Mouse (Mus musculus) adrenal gland, adult (tissue): ENCODE measurements around the gene Rbm33.

Source experiments
- DNase-seq, 2 experiments: peaks; one replicate each; pipeline ENCODE4 v3.0.0; 2022 to 2023; ENCODE audit warnings: low spot score in 1 of 2; ENCODE audit not compliant: inconsistent age in 2 of 2

Gene Rbm33

DNA sequence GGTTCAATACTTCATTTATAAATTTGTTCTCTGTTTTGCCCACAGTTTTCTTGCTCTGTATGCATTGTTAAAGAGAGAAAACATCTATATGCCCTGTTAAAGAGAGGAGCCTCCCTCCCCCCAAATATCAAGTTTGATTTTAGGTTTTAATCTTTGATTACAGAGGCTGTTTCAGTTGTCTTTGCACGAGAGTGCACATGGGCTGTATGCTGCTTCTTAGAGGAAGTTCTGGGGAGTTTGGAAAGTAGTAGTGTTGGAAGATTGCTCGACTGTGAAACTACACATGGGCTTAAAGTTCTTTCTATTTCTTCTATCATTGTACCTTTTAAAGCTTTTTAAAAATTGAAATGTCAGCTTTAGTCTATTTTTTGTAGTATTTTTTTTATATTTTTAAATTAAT, 6.9 kb downstream of the Rbm33 start:
- no peak for DNase-seq

DNA sequence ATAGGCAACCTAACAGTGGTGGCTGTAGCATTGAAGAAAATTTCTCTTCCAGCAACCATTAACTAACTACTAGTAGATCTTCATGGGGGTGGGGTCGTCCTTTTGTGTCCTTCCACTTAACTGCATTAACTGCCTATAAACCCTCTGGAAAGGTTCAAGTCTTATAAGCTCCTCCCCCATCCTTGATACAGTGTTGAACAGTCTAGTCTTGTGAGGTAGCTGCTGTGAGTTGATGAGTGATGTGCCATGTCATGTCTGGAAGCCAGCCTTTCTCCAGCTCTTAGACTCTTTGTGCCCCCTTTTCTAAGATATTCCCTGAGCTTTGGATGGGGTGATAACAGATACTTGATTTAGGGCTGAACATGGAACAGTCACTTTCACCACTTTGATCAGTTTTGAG, 7.5 kb downstream of the Rbm33 start:
- DNase-seq: no peak

DNA sequence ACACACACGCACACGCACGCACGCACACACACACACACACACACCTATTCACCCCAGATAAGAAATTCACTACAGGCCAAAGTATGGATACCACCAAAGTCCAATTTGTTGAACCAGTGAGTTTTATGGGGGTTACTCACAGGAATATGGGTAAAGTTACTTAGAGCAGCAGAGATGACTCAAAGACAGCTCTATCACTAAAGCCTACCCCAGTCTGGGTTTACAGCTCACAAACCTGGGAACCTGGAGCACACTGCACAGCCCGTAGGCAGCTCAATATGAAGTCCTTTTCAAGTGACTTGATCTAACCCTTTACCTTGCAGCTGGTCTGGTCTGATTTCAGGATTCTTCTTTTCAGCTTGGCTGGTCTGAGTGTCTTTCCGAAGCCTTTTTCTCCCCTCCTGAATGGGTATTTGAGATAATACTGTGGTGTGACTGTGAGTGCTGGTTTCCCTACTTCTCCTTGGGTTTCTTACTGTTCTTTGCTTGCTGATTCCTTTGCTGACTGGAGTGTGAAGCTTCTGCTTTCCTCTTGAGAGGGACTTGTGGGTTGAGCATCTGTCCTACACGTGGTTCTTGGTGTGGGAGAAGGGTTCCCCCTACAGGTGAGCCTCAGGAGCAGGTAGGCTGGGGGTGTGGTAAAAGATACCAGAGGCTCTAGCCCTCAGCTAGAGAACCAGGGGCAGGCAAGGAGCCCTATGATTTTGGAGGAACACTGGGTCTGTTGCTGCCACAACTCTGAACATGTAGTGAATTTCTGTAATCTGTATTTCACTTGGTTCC, 12.3 kb downstream of the Rbm33 start:
- peak; percentile 10 to 45 for DNase-seq

DNA sequence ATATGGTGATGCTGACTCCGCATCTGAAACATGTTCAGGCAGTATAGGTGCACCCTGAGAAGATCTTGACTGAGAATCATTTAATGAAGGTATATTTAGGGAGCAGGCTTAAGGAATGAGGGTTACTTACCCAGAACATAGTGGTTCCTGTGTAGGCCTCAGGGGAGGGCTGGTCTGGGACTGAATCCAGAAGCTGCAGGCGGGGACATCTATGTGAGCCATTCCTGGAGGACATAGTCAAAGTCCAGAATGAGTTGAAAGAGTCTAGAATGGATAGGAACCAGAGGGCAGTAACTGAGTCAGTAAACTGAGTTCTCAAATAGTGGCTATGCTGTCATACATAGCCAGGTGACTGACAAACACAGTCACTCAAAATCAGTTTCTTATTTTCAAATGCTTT, 16.8 kb downstream of the Rbm33 start:
- no peak for DNase-seq

DNA sequence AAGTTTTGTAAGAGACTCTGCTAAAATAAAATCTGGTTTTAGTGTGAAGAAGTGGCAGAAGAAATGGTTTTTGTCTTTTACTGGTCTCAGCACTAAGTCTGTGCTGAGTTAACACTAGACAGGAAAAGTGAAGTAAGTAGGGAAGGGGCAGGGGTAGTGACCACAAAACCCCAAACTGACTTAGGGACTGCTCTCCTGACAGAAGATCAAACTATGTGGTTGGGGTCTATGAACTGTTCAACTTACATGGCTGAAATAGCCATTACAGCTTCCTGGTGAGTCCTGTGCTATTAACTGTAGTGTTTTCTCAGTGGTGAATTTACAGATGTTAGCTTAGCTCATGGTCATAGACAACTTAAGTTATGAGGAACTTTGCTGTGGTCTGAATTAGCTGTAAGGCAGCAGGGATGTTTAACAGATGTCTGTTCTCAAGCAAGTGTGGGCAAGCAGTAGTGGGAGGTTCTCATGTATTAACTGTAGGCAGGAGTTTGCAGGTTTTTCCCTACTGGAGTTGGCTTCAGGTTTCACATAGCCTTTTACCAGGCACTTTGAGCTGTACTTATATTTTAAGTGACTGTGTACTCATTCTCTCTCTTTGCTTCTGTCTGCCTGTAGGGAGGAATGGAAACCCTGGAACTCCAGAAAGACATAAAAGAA, 35.1 kb downstream of the Rbm33 start:
- no peak for DNase-seq

DNA sequence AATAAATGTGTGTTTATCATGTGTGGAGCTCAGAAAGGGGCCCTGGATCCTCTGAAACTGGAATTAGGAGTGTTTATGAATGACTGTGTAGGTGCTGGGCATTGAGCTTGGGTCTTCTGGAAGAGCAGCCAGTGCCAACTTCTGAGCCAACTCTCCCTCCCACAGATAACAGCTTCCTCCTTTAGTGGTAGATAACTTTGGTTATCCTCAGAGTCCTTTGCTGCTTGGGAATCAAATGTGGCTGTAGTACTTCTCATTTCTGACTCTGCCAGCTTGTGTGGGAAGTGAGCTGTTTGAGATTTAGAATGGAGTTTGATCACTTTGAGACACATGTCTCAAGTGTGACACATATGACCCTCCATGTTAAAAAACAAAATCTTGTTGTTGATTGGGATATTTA, 38.7 kb downstream of the Rbm33 start:
- DNase-seq: no peak

DNA sequence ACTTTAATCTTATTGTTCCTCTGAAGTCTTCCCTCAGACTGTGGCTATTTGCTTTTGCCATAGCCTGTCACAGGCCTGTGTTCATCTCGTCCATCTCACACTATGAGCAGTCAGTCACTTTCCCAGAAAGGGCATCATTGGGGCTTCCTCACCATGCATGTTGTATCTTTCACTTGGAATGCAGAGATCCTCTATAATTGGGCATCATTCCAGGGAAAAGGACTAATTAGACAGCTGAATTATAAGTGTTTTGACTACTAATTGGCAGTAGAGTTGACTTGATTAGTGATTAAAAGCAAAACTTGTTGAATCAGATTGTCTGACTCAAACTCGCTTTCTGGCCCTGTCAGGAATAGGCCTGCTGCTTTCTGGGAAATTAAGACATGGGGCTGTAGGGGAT, 43.8 kb downstream of the Rbm33 start:
- DNase-seq: no peak

DNA sequence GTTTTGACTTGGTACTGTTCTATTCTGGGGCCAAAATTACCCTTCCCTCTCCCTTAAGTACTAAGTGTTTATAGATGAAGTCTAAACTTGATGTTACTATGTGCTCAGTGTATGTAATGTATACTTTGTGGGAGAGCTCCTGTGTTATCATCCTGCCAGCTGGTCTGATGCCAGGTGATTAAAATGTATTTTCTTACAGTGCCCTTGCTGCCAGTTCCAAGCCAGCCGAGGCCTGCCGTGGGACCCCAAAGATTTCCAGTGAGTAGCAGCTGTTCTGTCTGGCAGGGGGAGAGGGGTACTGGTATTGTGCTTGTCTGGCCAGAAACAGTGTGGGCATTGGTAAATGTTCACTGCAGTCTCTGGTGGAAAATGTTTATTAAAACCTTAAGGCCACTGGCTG, 51.1 kb downstream of the Rbm33 start:
- DNase-seq: no peak

DNA sequence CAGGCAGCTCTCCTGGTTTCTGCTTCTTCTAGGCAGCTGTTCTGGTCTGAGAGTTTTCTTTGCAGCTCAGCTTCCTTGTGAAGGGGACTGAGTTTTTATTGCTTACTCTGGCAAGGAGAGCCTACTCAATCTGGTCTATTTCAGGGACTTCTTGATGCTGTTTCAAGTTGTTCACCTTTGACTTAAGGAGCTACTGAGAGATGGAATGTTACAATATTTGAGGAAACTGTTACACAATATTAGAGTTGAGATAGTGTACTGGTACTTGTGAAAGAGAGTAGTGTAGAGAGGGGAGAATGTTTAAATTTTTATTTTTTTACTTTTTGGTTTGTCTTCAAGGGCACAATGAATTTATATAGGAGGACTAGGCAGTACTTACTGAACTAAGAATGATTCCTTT, 53.9 kb downstream of the Rbm33 start:
- DNase-seq: peak in 1 of 2 experiments; percentile 23

DNA sequence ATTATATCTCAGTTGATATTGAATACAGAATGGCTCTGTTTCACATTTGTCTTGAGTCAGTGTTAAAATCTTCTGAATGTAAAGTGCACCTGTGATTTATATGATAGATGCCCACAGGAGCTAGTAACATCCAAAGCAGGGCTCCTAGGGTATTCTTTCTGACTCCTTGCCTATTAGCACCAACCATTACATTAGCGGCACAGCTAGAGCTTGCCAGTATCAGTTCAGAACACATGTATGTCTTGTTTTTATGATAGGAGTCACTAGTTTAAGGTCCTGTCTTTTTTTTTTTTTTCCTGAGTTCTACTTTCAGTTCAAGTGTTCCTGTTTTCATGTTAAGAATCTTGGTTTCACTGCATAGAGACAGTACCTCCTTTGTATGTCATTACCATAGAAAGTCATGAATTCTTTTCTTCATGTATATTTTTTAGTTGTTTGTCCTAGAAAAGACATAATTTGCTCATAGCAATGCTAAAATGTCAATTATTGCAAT, 55.3 kb downstream of the Rbm33 start:
- DNase-seq: no peak

DNA sequence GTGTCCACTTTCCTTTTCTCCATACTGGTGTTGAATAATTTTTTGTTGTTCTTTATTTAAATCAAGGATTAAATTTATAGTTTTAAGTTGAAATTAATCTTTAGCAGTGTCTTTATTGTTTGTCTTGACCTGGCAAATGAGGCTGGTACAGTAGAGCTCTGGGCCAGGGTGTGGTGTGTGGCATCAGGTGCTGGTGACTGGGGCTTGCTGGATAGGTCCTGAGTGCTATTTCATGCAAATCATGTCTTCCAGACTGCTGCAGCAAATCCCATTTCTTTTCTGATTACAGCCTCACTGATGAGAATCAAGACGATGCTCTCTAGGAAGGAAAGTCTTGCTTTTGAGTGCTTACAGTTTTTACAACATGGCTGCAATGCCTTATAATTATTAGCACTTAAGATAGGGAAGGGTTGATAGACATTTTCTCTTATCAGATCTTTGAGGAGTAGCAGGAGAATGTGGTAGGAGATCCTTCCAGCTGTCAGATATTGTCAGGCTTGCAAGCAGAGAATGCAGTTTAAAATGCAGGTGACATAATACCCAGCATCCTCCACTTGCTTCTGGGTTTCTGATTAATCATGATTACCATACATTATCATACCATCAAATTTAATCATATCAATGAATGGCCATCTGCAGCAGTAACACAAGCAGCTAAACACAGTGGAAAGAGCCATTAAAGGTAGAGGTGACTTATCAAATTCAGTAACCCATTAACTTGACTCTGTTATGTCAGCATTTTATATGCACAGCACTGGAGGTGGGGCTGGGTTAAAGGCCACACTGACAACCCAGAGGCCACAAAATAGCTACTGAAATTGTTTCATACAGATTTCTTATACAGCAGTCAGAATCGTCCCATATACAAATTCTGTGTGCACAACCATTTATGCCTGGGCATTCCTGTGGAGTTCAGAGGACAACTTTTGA, 56.8 kb downstream of the Rbm33 start:
- DNase-seq: no peak

DNA sequence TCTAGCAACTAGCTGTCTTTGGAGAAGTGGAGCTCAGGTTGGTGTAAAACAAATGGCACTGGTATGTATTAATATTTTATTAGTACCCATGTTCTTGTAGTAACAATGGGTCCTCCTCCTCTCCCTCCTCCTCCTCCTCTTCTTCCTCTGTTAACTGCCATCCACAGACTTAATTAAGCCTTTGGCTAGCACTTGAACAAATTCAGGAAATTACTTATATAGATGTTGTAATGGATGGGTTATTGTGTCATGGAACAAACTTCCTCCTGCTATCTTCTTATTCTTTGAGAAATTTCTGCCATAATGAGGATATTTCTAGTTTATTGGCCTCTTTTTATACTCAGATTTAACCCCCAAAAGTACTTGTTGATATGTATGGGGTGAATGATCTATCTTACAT, 60.4 kb downstream of the Rbm33 start:
- DNase-seq: no peak

DNA sequence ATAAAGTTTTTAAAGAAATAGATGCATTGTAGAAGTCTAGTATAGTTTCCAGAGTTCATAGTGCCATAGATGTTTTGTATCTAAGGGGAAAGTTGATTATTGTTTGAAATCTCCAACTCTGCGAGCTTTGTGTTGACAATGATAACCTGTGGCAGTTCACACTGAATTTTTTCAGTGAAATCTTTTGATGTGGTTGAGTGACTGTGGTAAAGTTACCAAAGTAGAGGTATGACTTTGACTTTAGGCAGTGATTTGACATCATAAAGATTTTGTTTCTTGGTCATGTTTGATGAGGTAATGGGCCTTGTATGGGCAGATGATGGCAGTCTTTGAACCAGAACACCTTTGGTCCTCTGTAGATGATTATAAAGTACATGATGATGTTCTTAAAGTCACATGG, 65.4 kb downstream of the Rbm33 start:
- no peak for DNase-seq

DNA sequence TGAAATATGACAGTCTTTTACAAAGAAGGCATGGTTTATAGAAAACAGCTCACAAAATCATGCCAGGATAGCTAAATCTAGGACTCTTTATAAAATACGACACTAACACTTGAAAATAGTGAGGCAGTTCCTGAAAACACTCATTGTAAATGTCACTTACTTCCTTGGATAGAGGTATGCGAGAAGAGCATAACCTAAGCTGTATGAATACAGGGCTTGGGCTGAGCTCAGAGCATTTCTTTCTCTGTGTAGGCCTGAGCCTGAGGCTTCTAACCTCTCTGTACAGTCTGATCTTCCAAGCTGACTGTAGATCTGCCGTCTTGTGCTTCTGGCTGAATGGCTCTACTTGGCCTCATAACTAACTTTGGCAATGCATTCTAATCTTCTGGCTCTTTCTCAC, 69.9 kb downstream of the Rbm33 start:
- no peak for DNase-seq

DNA sequence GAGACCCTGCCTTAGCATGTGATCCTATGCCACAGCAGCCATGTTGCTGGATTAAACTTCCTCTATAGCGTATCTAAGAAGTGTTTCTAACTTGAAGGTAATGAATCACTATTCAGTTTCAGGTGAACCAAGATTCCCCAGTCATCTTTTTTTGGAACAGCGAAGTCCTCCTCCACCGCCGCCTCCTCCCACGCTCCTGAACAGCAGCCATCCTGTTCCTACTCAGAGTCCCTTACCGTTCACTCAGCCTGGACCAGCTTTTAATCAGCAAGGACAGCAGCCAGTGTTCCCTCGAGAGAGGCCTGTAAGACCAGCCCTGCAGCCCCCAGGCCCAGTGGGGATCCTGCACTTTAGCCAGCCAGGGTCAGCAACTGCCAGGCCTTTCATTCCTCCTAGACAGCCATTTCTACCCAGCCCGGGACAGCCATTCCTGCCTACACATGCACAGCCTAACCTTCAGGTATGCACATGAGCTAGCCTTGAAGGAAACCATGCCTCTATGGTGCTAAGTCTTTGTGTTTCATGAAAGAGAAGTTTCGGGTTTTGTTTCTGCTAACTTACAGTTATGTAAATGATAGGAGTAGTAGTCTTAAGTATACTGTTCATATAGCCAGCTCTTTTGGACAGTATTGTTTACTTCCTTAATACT, 70.7 kb downstream of the Rbm33 start:
- DNase-seq: no peak

DNA sequence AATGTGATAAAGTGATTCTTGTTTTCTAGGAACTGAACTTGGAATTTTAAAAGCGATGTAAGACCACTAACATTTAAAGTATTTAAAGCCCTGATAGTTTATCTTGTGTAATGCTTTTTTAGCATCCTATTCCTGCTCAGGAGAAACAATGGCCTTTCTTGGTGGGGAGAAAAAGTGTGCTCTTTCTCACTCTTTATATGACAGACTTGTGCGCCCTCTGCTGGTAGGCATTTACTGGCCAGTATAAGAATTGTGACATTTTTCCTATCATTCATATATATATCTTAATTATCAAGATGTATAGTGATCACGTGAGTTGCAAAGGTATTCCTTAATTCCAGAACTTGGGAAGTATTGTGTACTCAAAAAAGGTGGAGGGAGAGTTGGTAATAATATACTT, 71.3 kb downstream of the Rbm33 start:
- peak in 1 of 2 experiments; percentile 79 for DNase-seq

DNA sequence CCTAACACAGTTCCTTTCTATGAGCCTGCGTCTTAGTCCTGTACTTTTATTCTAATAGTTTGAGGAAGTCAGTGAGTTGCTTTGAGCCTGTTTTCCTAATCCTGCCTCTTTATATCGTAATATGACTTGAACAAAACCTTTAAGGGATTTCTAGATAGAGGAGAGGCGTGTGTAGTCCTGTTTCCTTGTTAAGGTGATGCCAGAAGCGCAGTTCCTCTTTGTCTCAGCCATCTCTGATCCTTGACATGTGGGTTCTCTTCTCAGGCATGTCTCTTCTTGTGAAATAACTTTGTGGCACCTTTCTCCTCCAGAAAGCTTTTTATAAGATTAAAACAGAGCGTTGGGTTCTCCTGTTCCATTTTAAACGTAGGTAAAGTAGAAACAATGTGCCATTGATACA, 73.3 kb downstream of the Rbm33 start:
- no peak for DNase-seq

DNA sequence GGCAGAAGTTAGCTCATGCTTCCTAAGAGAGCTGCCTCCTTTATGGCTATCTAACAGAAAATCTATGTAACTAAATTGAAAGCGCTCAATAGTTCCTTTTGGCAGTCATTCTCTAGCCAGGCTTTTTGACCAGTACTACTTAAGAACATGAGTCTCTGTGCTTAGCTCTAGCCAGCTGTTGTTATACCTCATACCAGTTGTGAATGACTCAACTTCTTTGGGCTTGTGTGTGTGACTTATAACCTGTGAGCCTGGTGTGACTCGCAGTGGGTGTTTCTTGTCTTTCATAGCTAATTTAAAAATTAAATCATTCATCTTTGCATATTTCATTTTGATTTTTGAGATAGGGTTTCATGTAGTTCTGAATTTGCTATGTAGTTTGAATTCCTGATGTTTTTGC, 80.4 kb downstream of the Rbm33 start:
- DNase-seq: no peak

DNA sequence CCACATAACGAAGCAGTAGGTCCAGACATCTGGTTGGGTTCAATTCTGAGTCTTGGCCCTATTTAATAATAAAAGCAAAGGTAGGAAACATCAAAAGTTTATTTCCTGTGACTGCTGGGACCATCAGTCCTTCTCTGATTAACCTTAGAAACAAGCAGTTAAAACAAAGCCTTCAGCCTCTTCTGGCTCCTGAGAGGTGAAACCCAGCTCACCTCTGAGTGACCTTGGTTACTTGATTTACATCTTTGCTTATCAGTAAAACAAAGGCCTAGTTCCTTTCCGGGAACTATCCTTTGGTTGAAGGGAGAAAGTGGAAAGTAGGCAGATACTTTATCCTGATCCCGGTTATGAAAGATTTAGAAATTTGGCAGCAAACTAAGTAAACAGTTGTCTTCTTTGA, 81.8 kb downstream of the Rbm33 start:
- peak in 1 of 2 experiments; percentile 41 for DNase-seq

DNA sequence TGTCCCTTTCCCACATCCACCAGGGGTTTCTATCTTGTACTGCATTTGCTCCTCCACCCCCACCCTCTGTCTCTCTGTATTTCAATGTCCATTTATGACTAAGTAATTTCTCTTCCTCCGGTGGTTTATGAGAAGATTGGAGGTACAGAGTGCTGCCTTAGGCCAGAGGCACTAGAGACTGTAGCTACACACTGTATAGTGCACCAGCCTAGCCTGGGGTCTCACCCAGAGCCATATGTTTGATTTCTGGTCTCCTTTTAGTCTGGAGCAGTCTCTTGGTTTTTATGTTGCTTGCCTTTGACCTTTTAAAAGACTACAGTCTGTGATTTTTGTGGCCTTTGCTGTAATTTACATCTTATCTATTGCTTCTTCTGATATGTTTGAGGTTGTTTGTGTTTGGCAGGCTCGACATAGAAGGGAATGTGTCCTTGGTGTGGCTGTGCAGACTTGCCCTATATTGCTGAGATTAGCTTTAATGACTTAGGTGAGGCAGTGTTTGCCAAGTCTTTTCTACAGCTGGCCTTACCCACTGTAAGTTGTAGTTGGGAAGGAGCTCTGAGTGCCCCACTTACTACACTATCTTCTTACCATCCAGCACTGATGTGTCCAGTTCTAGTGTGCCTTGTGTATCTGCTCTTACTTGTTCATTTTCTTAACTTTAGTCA, 82.7 kb downstream of the Rbm33 start:
- DNase-seq: peak in 1 of 2 experiments; percentile 62

DNA sequence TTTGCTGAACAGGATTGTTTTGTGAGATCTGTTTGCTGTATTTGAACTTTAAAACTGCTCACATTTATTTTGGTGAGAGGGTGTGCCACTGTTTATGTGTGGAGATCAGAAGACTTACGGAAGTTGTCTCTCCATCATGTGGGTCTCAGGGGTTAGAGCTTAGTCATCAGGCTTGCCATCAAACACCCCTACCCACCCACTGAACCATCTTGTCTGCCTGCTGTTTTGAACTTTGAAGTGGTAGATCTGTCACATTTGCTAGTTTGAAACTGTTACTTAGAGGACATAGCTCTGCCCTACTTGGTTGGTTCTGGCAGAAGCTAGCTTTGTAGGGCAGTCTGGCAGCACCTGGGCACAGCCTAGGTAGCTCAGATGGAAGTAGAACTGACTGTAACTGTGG, 85.8 kb downstream of the Rbm33 start:
- no peak for DNase-seq
